Mouse (Mus musculus): ENCODE measurements around the gene Gldc.

Gene Gldc

GRCm38 (mm10) chr19:30157031-30157687, 18.1 kb downstream of the Gldc start:
- no peak for DNase-seq (ENCODE audit: low spot score)

GRCm38 (mm10) chr19:30153729-30154128, 21.5 kb downstream of the Gldc start:
- DNase-seq (ENCODE audit: low spot score), result no peak

GRCm38 (mm10) chr19:30151290-30151689, 23.9 kb downstream of the Gldc start:
- no peak for DNase-seq (ENCODE audit: low spot score)

GRCm38 (mm10) chr19:30149238-30149805, 25.9 kb downstream of the Gldc start:
- DNase-seq (ENCODE audit: low spot score), result no peak

DNA sequence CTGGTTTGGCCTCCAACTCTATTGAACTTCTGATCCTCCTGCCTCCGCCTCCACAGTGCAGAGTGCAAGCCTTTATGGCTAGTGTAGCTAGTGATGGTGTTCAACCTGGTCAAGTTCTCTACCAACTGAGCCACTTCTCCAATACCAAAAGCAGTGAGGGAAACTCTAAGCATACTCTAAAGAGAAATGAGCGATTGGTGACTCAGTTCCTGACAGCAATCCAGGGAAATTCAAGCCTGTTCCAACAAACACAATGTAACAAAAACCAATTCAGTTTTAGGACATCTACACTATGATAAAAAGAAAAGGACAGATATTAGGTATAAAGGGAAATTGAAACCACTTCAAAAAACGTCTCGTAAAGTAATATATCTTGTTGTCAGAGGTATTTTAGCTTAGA, 27.9 kb downstream of the Gldc start:
- DNase-seq (ENCODE audit: low spot score), result no peak

GRCm38 (mm10) chr19:30146761-30147160, 28.5 kb downstream of the Gldc start:
- DNase-seq (ENCODE audit: low spot score), result no peak

- DNase-seq (ENCODE audit: low spot score), result no peak
Measured at GRCm38 (mm10) chr19:30145106-30145505, 30.1 kb downstream of the Gldc start.

GRCm38 (mm10) chr19:30136308-30136707, 38.9 kb downstream of the Gldc start:
- no peak for DNase-seq (ENCODE audit: low spot score)

DNA sequence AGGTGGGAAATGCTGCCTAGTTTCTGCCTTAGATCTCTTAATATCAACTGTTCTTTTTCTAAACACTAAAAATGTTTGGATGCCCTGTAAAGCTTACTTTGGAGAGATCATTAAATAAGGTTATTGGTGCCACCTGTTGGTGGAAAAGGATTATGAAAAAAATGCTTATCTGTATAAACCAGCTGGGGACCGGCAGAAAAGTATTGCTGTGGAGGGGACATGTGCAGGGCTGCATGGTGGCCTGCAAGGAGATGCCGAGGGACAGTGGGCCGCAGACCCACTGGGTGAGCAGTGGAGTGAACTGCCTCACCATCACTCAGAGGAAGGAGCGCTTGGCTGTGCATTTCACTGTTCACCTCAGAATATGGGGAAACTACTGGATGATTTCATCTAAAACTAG, 47.1 kb downstream of the Gldc start:
- DNase-seq (ENCODE audit: low spot score), result no peak

- no peak for DNase-seq (ENCODE audit: low spot score)
Measured at GRCm38 (mm10) chr19:30125670-30126059, 49.6 kb downstream of the Gldc start.

DNA sequence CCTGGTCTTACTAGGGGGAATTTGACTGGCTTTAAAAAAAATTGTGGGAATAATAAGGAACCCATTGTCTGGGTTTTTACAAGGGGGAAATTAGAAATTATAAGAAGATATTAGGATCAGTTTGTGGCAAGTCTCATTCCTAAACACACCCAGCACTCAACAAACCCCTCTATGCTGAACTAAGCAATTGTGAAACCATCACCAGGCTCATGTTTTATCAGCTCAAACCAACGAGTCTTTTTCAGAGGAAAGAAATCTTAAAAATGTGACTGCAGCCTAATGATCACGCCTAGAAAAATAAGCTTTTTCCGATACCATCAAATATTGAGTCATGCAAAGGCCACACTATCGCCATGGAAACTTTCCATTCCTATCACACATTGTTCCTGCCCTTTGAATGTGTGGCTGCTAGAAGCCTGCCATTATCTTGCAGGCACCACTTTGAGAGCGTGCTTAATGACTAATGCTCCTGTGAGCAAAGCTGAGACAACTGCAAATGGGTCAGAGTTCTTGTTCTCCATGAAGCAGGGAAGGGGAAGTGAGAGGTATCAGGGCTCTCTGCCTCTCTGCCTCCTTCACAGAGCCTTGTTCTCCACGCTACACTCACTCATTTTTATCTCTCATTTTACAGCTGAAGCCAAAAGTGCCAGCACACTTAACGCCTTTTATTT, 50.1 kb downstream of the Gldc start:
- no peak for DNase-seq (ENCODE audit: low spot score)

DNA sequence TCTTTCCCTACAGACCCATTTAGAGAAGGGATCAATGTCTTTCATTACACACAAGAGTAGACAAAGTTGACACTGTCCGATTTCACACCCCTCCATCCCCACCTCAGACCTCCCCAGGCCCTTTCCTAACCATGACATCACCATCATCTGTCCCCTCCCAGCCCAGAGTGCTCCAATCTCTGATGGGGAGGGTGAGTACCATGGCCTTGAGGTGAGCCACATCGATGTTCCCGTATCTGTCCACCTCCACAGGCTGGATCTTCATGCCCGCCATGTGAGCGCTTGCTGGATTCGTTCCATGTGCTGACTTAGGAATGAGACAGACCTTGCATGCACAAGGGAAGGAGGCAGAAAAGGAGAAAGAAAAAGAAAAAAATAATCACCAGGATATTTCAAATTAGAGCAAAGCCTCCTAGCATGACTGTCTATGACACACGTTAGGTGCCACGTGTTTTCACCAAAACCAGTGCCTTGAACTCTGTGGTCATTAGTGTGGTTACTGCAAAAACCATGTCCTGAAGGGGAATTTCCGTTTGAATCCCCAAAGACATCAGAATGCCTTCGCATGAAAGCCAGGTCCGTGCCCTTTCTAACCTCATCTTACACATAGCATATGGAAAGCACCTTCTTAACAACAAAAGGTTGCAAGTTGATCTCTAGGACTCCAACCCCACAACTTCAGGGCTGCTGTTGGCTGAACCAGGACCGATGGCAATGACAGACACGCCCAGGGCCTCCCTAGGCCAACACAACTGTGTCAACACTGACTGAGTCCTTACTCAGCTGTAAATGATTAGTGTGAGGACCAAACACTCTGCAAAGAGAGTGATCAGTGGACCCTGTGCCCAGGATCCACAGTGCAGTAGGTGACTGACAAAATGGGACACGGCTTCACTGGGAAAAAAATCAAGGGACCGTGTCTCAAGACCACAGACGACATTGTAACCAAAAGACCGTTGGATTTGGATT, 56.6 kb downstream of the Gldc start:
- DNase-seq (ENCODE audit: low spot score), result no peak

DNA sequence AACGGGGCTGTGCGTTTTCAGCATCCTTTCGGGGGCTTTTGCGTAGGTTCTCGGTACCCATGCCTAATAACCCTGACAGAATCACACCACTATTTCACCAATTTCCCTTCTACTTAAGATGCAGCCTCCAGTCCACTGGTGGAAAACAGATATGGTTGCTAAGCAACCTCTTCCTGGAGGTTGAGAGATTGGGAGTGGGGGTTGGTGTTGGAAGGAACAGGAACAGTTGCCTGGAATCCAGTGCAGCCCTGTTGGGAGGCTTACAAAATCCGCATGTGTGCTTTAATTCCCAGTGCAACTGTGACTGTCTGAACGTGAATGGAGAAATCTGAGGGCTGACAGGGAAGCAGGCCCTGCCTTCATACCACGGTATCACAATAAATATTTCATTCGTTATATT, 57.5 kb downstream of the Gldc start:
- DNase-seq (ENCODE audit: low spot score), result no peak

GRCm38 (mm10) chr19:30117241-30117640, 58.0 kb downstream of the Gldc start:
- no peak for DNase-seq (ENCODE audit: low spot score)

DNA sequence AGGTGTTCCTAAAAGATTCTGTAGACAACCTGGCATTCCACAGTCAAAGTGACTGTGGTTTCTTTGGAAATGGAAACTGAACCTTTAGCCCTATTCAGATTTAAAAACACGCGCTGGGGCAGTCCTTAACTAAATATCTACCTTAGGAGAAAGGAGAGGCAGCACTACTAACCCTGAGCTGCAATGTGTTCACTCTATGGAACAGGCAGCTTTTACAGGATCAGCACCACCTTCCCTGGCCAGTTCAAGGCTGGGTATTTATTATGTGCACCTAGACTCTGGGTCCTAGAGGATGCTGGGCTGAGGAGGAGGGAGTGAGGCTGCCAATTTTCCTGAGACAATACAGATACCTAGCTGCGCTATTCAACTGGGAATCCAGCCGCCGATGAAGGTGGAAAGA, 59.6 kb downstream of the Gldc start:
- DNase-seq (ENCODE audit: low spot score), result no peak

GRCm38 (mm10) chr19:30114919-30115441, 60.2 kb downstream of the Gldc start:
- DNase-seq (ENCODE audit: low spot score), result no peak

DNA sequence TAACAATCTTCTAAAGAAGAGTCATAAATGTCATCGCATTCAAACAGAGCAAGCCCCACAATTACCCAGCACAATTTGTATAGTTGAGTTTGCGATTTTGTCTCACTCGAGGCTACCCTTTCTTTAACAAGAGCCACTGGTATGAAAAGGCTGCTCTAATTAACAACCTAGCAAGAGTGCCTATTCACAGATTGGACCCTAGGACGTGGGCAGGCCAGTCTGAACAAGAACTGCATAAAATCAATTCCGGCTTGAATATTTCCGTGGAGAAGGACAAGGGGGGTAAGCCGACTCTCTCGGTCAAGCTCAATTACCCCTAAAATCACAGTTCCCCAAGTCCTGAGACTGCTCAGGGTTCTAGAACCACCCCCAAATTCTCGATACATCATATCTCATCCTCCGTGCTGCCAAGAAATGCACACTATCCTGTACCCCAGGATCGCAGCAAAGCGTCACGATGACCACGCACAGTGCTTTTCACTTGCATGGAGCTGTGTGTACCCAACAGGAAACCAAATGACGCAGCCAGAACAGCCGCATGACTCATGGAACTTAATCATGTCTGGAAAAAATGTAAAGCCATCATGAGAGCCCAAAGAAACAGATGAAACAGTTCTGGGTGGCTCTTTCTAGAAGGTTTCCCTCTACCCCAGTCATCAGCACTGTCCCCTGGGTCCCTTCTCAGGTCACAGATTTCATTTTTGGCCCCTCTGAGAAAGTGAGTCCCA, 62.1 kb downstream of the Gldc start:
- DNase-seq (ENCODE audit: low spot score), result no peak

GRCm38 (mm10) chr19:30111421-30111820, 63.8 kb downstream of the Gldc start:
- DNase-seq (ENCODE audit: low spot score), result no peak

DNA sequence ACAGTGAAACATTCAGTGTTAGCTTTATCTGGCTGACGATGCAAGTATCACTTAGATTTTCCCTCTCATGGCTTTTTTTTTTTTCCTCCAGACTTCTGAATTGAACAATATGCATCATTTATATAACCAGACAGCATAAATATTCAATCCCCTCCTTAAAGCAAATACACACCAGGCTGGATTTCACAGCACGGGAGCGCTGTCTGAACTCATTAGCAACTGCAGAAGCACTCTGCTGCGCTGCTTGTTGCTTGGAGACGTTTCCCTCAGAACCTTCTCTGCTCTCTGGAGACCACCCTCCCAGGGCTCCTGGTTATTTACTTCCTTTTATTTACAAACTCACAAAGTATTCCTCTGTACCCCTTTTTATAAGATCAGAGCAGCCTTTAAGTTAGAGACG, 66.1 kb downstream of the Gldc start:
- no peak for DNase-seq (ENCODE audit: low spot score)

DNA sequence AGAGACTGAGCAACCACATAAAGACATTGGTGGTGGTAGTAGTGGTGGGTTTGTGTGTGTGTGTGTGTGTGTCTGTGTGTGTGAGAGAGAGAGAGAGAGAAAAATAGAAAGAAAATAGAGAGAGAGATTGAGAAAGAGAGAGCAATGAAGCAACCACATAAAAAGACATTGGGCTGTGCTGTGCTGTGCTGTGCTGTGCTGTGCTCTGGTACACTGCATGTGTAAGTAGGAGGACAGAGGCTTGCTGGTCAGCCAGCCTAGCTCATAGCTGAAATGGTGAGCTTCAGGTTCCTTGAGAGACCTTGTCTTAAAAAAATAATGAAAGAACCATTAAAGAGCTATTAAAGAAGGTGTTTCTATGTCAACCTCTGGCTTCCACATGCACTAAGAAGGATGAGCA, 66.6 kb downstream of the Gldc start:
- DNase-seq (ENCODE audit: low spot score), result no peak

DNA sequence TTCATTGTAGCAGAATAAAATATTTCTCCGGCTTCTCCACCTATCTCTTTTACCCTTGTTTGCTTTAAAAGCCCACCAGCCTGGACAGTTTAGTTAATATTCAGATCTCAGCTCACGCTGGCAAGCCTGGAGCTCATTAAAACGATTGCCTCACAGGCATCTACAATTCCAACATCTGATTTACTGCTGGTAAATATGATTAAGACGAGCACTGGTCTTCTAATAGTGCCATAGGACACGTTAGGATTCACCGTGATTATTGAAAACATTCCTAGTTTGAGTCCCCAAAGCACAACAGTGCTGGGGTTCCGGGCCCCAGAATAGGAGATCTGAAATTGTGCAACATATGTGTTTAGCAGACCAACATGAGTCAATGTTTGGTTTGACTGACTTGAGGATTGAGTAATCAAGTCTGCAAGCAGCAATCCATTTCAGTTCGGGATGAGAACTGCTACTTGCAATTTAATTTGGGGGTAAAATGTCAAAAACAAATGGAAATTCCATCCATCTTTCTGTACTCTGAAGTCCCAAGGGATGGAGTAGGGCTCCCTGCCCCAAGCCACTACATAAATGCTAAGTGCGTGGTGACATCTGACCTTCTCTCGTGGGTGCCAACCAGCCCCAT, 67.9 kb downstream of the Gldc start:
- DNase-seq (ENCODE audit: low spot score), result no peak

All from urinary bladder, postnatal 10 days (tissue).